Comparison of ENCODE assay signal across 8 mouse cellular contexts in the genomic region with DNA sequence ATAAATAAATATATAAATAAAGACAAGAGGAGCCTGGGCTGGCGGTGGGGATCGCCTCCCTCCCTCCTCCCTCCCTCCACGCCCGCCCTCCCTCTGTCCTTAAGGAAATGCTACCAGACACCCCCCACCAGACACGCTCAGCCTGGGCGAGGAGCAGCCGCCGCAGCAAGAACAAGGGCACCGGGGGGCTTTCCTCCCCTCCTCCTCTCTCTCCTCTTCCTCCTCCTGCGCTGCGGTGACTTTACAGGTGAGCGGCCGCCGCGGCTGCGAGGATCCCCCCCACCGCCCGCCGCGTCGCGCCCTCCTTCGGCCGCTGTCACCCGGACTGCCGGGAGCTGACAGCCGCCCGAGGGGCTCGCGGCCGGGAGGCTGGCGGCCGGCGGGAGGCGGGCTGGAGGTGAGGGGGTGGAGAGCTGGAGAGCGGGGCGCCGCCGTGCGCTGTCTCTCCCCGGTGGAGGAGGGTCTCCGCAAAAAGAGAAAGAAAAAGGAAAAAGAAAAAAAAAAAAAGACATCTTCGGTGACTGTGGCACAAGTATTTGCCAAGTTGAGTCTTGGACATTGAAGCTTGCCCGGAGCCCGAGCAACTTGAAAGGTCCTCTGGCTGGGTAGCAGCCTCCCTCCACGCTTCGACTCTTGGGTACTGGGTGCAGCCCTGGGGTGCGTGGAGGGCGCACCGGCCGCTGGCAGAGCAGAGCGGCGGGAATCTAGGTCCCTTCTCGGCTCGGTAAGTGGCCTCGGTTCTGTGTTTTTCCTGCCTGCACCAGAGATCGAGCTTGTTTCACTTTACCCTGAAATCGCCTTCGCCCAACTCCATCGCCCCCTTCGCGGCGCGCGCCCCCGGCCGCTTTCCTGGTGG. TPM values are rescaled to one million over a fixed set of nuclear protein-coding genes. Genes with fewer than 3 reads are reported as not detected.
DNase-seq lines count a peak whose midpoint lies in the region; ATAC-seq and TF ChIP-seq lines count a peak whose summit lies in the region.

A gene (plus strand): TSS at position 102 of the 856 bp plus-strand sequence.

- no peaks in the 10 kb centered on the region for H3K27me3 ChIP-seq in megakaryocyte, embryonic 14.5 days (replicated peaks)
- peaks cover 44% of the 10 kb centered on the region for H3K27me3 ChIP-seq in limb, embryonic 12.5 days
- no peaks in the 10 kb centered on the region for H3K27me3 ChIP-seq in stomach, postnatal 0 days (ENCODE audit: control insufficient read depth, insufficient read depth, low read length)

- ATAC-seq in megakaryocyte, adult 5-6 weeks (ENCODE audit: poor library complexity, severe bottlenecking): no peak
- peak; percentile 33 for ATAC-seq in limb, embryonic 12.5 days (ENCODE audit: insufficient number of reproducible peaks, insufficient read depth, low FRiP score, low TSS enrichment, low read depth)
- ATAC-seq in monocyte, adult 5-6 weeks (replicated peaks; ENCODE audit: insufficient number of reproducible peaks, low FRiP score, low TSS enrichment, poor library complexity, severe bottlenecking): no peak
- peak; percentile 49 for ATAC-seq in stomach, postnatal 0 days (ENCODE audit: low FRiP score, low TSS enrichment)

- peak within 1 kb of the TSS; percentile 75 for H3K9ac ChIP-seq in limb, embryonic 12.5 days (replicated peaks)
- peak within 1 kb of the TSS; percentile 88 for H3K9ac ChIP-seq in stomach, postnatal 0 days (ENCODE audit: low read length)

- no peak for TF ChIP-seq EP300 in stomach, postnatal 0 days (optimal IDR thresholded peaks at IDR 0.05)

- no peaks in the 10 kb centered on the region for H3K36me3 ChIP-seq in megakaryocyte, embryonic 14.5 days (replicated peaks; ENCODE audit: low read length)
- no peaks in the 10 kb centered on the region for H3K36me3 ChIP-seq in limb, embryonic 12.5 days
- H3K36me3 ChIP-seq in stomach, postnatal 0 days (ENCODE audit: control insufficient read depth, insufficient read depth, low read length): no peaks in the 10 kb centered on the region

- TF ChIP-seq CTCF in stomach, postnatal 0 days (IDR thresholded peaks at IDR 0.05; ENCODE audit: low read depth): peak; percentile 33

- peak; percentile 69 for DNase-seq in embryo, embryonic 10.5 days (ENCODE audit: low spot score)
- DNase-seq in heart, adult 11 months: peak; percentile 97
- peak; percentile 74 for DNase-seq in kidney, adult 18-20 months
- peak; percentile 65 for DNase-seq in stomach, postnatal 0 days (ENCODE audit: low spot score)

- H3K27ac ChIP-seq in limb, embryonic 12.5 days: peak within 1 kb of the TSS; percentile 85
- H3K27ac ChIP-seq in stomach, postnatal 0 days (replicated peaks): peak within 1 kb of the TSS; percentile 98

- peak within 1 kb of the TSS; percentile 98 for H3K4me3 ChIP-seq in megakaryocyte, embryonic 14.5 days (replicated peaks)
- peak within 1 kb of the TSS; percentile 73 for H3K4me3 ChIP-seq in limb, embryonic 12.5 days (replicated peaks)
- peak within 1 kb of the TSS; percentile 92 for H3K4me3 ChIP-seq in stomach, postnatal 0 days (ENCODE audit: low read depth, low read length)

- H3K4me1 ChIP-seq in megakaryocyte, embryonic 14.5 days: peaks cover 34% of the 10 kb centered on the region
- H3K4me1 ChIP-seq in limb, embryonic 12.5 days (replicated peaks): peaks cover 15% of the 10 kb centered on the region
- no peaks in the 10 kb centered on the region for H3K4me1 ChIP-seq in stomach, postnatal 0 days (replicated peaks; ENCODE audit: control insufficient read depth, insufficient read depth)

- under 1% methylated on average over 67 of the region's 67 CpGs for WGBS in limb, embryonic 12.5 days
- under 1% methylated on average over 59 of the region's 67 CpGs for WGBS in stomach, postnatal 0 days

- no peaks in the 10 kb centered on the region for H3K9me3 ChIP-seq in megakaryocyte, embryonic 14.5 days
- H3K9me3 ChIP-seq in limb, embryonic 12.5 days: no peaks in the 10 kb centered on the region
- no peaks in the 10 kb centered on the region for H3K9me3 ChIP-seq in stomach, postnatal 0 days (ENCODE audit: control insufficient read depth, low read length)

- peak within 1 kb of the TSS; percentile 99 for H3K4me2 ChIP-seq in limb, embryonic 12.5 days
- H3K4me2 ChIP-seq in stomach, postnatal 0 days (replicated peaks; ENCODE audit: low read depth): peak within 1 kb of the TSS; percentile 97

RNA-seq across cellular contexts. Expression of the gene that starts here (rescaled TPM):
- 0.47 and 0.75 TPM in 2 replicates for polyA plus RNA-seq in megakaryocyte, embryonic 14.5 days (2012; ENCODE audit: insufficient read depth, low replicate concordance)
- 3.4 and 5.2 TPM in 2 replicates for total RNA-seq in megakaryocyte, adult 5-6 weeks (2015)
- 1.7 and 2.0 TPM in 2 replicates for total RNA-seq in megakaryocyte, adult 5-6 weeks (2017)
- 2.5 and 2.9 TPM in 2 replicates for polyA plus RNA-seq in limb, embryonic 12.5 days (2016; fragmentation: Nextera tagmentation; extraction: Ambion mirVana)
- total RNA-seq in monocyte, adult 5-6 weeks (2017): 19.2 to 42.6 TPM (median 26.5 TPM) in 3 replicates
- 2.9 and 3.1 TPM in 2 replicates for polyA plus RNA-seq in stomach, postnatal 0 days (2015; fragmentation: Nextera tagmentation; extraction: Ambion mirVana)

Comparison
In these comparisons a context has a peak if more than half of its experiments do, and no peak if none do; other contexts are left out.
1. ATAC-seq: peak in limb, embryonic 12.5 days (single experiment) and stomach, postnatal 0 days (single experiment); none in megakaryocyte, adult 5-6 weeks (single experiment) and monocyte, adult 5-6 weeks (single experiment).
2. Peak in every context shown above with its lines, with median percentiles within 50 percentile points of each other: H3K4me3 ChIP-seq and DNase-seq.